Mouse (Mus musculus): Measurements from ENCODE around the gene Sh3tc1. TPM values are rescaled to one million over a fixed set of nuclear protein-coding genes. Genes with fewer than 3 reads are reported as not detected.

Sh3tc1 gene
- total and polyA plus RNA-seq, 2 experiments from 2014 or later = 9.4 to 11.4 TPM

GRCm38 (mm10) chr5:35743990-35744722 is 4.4 kb upstream of the Sh3tc1 start:
- ATAC-seq (ENCODE audit: insufficient read depth, low read depth) = no peak
- no peak for DNase-seq (ENCODE audit: low spot score)
- H3K4me2 ChIP-seq (ENCODE audit: low read depth, low read length) = no peak overlapping the region
- no peaks in the 10 kb centered on the region for H3K9me3 ChIP-seq (replicated peaks; ENCODE audit: control insufficient read depth, low read length)
- H3K27me3 ChIP-seq (ENCODE audit: control insufficient read depth, insufficient read depth, low read length) = no peaks in the 10 kb centered on the region
- no peak overlapping the region for H3K27ac ChIP-seq (ENCODE audit: low read depth)
- no peaks in the 10 kb centered on the region for H3K36me3 ChIP-seq (replicated peaks; ENCODE audit: control insufficient read depth, insufficient read depth, low read length)
- WGBS = 82% methylated on average over 7 of the region's 7 CpGs
- no peak overlapping the region for H3K4me3 ChIP-seq (ENCODE audit: low read depth, low read length)
- no peak for TF ChIP-seq CTCF (IDR thresholded peaks at IDR 0.05; ENCODE audit: low read depth)
- no peak for TF ChIP-seq EP300 (IDR thresholded peaks at IDR 0.05; ENCODE audit: low read depth)
- H3K4me1 ChIP-seq (ENCODE audit: control insufficient read depth, insufficient read depth) = 0 out of 2 replicates have a peak, but pooled peaks cover 18% of the 10 kb centered on the region
- H3K9ac ChIP-seq (replicated peaks; ENCODE audit: low read depth, low read length) = no peak overlapping the region

- no peaks in the 10 kb centered on the region for H3K9me3 ChIP-seq (replicated peaks; ENCODE audit: control insufficient read depth, low read length)
- H3K27ac ChIP-seq (ENCODE audit: low read depth) = no peak overlapping the region
- H3K9ac ChIP-seq (replicated peaks; ENCODE audit: low read depth, low read length) = no peak overlapping the region; the same call in 1 of the 2 replicates
- TF ChIP-seq CTCF (IDR thresholded peaks at IDR 0.05; ENCODE audit: low read depth) = no peak
- DNase-seq (ENCODE audit: low spot score) (no peak), ATAC-seq (ENCODE audit: insufficient read depth, low read depth) (no peak)
- 68% methylated on average over 8 of the region's 8 CpGs for WGBS
- H3K4me3 ChIP-seq (ENCODE audit: low read depth, low read length) = no peak overlapping the region
- no peak overlapping the region for H3K4me2 ChIP-seq (ENCODE audit: low read depth, low read length)
- H3K27me3 ChIP-seq (ENCODE audit: control insufficient read depth, insufficient read depth, low read length) = no peaks in the 10 kb centered on the region
- H3K4me1 ChIP-seq (ENCODE audit: control insufficient read depth, insufficient read depth) = peaks cover 26% of the 10 kb centered on the region; the same call in 1 of the 2 replicates
- H3K36me3 ChIP-seq (replicated peaks; ENCODE audit: control insufficient read depth, insufficient read depth, low read length) = no peaks in the 10 kb centered on the region
Measured at GRCm38 (mm10) chr5:35743238-35743951, 3.6 kb upstream of the Sh3tc1 start.

GRCm38 (mm10) chr5:35741225-35741820 is 1.5 kb upstream of the Sh3tc1 start:
- H3K9me3 ChIP-seq (replicated peaks; ENCODE audit: control insufficient read depth, low read length) = no peaks in the 10 kb centered on the region
- H3K9ac ChIP-seq (replicated peaks; ENCODE audit: low read depth, low read length) = no peak overlapping the region

GRCm38 (mm10) chr5:35740716-35741115 is 929 bp upstream of the Sh3tc1 start:
- 28% methylated on average over 10 of the region's 10 CpGs for WGBS
- DNase-seq (ENCODE audit: low spot score) = no peak
- TF ChIP-seq CTCF (IDR thresholded peaks at IDR 0.05; ENCODE audit: low read depth) = no peak
- TF ChIP-seq EP300 (IDR thresholded peaks at IDR 0.05; ENCODE audit: low read depth) = no peak
- no peak overlapping the region for H3K4me2 ChIP-seq (ENCODE audit: low read depth, low read length)
- no peak overlapping the region for H3K4me3 ChIP-seq (ENCODE audit: low read depth, low read length)
- no peak for ATAC-seq (ENCODE audit: insufficient read depth, low read depth)
- H3K9me3 ChIP-seq (replicated peaks; ENCODE audit: control insufficient read depth, low read length) = no peaks in the 10 kb centered on the region
- no peak overlapping the region for H3K9ac ChIP-seq (replicated peaks; ENCODE audit: low read depth, low read length)
- H3K27ac ChIP-seq (ENCODE audit: low read depth) = no peak overlapping the region
- no peaks in the 10 kb centered on the region for H3K27me3 ChIP-seq (ENCODE audit: control insufficient read depth, insufficient read depth, low read length)
- H3K4me1 ChIP-seq (ENCODE audit: control insufficient read depth, insufficient read depth) = peaks cover 41% of the 10 kb centered on the region
- H3K36me3 ChIP-seq (replicated peaks; ENCODE audit: control insufficient read depth, insufficient read depth, low read length) = no peaks in the 10 kb centered on the region

More at GRCm38 (mm10) chr5:35741225-35741820, 1.5 kb upstream of the Sh3tc1 start:
- Histone ChIP-seq H3K27me3 (ENCODE audit: control insufficient read depth, insufficient read depth, low read length) (no peaks in the 10 kb centered on the region), H3K27ac (ENCODE audit: low read depth) (no peak overlapping the region), H3K4me2 (ENCODE audit: low read depth, low read length) (no peak overlapping the region), H3K36me3 (replicated peaks; ENCODE audit: control insufficient read depth, insufficient read depth, low read length) (no peaks in the 10 kb centered on the region), H3K4me3 (ENCODE audit: low read depth, low read length) (no peak overlapping the region), H3K4me1 (ENCODE audit: control insufficient read depth, insufficient read depth) (peaks cover 41% of the 10 kb centered on the region)
- 63% methylated on average over 13 of the region's 13 CpGs for WGBS
- ATAC-seq (ENCODE audit: insufficient read depth, low read depth) (no peak), DNase-seq (ENCODE audit: low spot score) (no peak)
- TF ChIP-seq CTCF (IDR thresholded peaks at IDR 0.05; ENCODE audit: low read depth) = no peak
- no peak for TF ChIP-seq EP300 (IDR thresholded peaks at IDR 0.05; ENCODE audit: low read depth)

- Histone ChIP-seq H3K27ac (ENCODE audit: low read depth) (no peak overlapping the region), H3K4me3 (ENCODE audit: low read depth, low read length) (no peak overlapping the region), H3K9ac (replicated peaks; ENCODE audit: low read depth, low read length) (no peak overlapping the region), H3K27me3 (ENCODE audit: control insufficient read depth, insufficient read depth, low read length) (no peaks in the 10 kb centered on the region), H3K4me2 (ENCODE audit: low read depth, low read length) (no peak overlapping the region), H3K4me1 (ENCODE audit: control insufficient read depth, insufficient read depth) (peaks cover 41% of the 10 kb centered on the region), H3K9me3 (replicated peaks; ENCODE audit: control insufficient read depth, low read length) (no peaks in the 10 kb centered on the region), H3K36me3 (replicated peaks; ENCODE audit: control insufficient read depth, insufficient read depth, low read length) (no peaks in the 10 kb centered on the region)
- ATAC-seq (ENCODE audit: insufficient read depth, low read depth) (no peak), DNase-seq (ENCODE audit: low spot score) (no peak)
- TF ChIP-seq CTCF (IDR thresholded peaks at IDR 0.05; ENCODE audit: low read depth) (no peak), EP300 (IDR thresholded peaks at IDR 0.05; ENCODE audit: low read depth) (no peak)
- 86% methylated on average over 2 of the region's 2 CpGs for WGBS
Measured at GRCm38 (mm10) chr5:35739005-35739404, 782 bp downstream of the Sh3tc1 start.

All from heart, postnatal 0 days (tissue).